Mouse (Mus musculus) lung, embryonic 16.5 days (tissue): ENCODE results near the gene Uqcc2. TPM values are rescaled to one million over a fixed set of nuclear protein-coding genes. Genes with fewer than 3 reads are reported as not detected.

Experiments
- ATAC-seq: fragments of 200-750 bp; cut with Nextera tagmentation; 2 replicates; pipeline ENCODE4 v1.8.0; 2017; ENCODE audit warnings: low read depth, mild to moderate bottlenecking, moderate library complexity
- H3K27ac ChIP-seq: fragments of 300-500 bp; sonication (generic); 2 replicates; pipeline ENCODE4 v1.5.1; 2014; ENCODE audit warnings: mild to moderate bottlenecking, control low read depth, low read length
- H3K27me3 ChIP-seq: fragments of 300-500 bp; sonication (generic); 2 replicates; pipeline ENCODE4 v1.6.1; 2014; ENCODE audit warnings: low read depth, low read length, mixed read lengths; ENCODE audit not compliant: control insufficient read depth, insufficient read depth
- H3K36me3 ChIP-seq: fragments of 300-500 bp; sonication (generic); 2 replicates; pipeline ENCODE4 v1.6.1; 2014; ENCODE audit warnings: low read length; ENCODE audit not compliant: control insufficient read depth, insufficient read depth
- H3K4me1 ChIP-seq: fragments of 300-500 bp; sonication (generic); replicated peaks from 2 replicates; pipeline ENCODE4 v1.6.1; 2014; ENCODE audit warnings: low read length, mixed read lengths; ENCODE audit not compliant: control insufficient read depth, insufficient read depth
- H3K4me2 ChIP-seq: fragments of 300-500 bp; sonication (generic); 2 replicates; pipeline ENCODE4 v1.6.1; 2014; ENCODE audit warnings: low read depth, low read length, control low read depth
- H3K4me3 ChIP-seq: fragments of 300-500 bp; sonication (generic); 2 replicates; pipeline ENCODE4 v1.5.1; 2014; ENCODE audit warnings: mild to moderate bottlenecking, low read length, control low read depth
- H3K9ac ChIP-seq: fragments of 300-500 bp; sonication (generic); 2 replicates; pipeline ENCODE4 v1.6.1; 2014; ENCODE audit warnings: low read length, control low read depth
- H3K9me3 ChIP-seq: fragments of 300-500 bp; sonication (generic); 2 replicates; pipeline ENCODE4 v1.6.1; 2016; ENCODE audit warnings: low read length; ENCODE audit not compliant: control insufficient read depth
- WGBS: fragments of 180-500 bp; shearing (Covaris S2); extraction: QIAGEN DNeasy Blood & Tissue Kit; methylation state at CpG from one replicate; pipeline ENCODE4 v1.1.7; 2014; 5-methylcytosine and 5-hydroxymethylcytosine counted together
- polyA plus RNA-seq: library from polyadenylated mRNA; unstranded; fragments of >200 nt; fragmentation: Nextera tagmentation; extraction: Ambion mirVana; gene quantifications from 2 replicates; pipeline ENCODE4 v1.2.1, GENCODE M21; 2015

The Uqcc2 gene
- polyA plus RNA-seq, 1 experiment from 2014 or later: 255 TPM

DNA sequence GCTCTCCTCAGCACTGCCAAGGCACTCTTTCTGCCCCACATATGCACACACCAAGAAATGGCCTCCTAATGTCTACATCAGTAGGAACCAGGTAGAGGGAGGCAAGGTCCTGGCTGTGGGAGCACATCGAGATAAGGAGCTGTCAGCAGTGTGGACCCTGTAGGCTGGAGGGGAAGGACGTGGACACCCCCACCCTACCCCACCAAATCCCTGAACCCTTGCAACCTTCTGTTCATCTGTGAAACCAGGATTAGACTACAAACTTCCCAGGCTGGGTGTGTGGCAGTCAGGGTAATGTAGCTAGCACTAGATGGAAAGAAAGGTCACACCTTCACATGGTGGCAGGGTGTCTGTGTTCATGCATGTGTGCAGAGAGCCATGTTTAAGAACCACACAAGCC is 10.6 kb downstream of the Uqcc2 start:
- Histone ChIP-seq H3K4me1 (peaks cover 2% of the 10 kb centered on the region; the same call in 1 of the 2 replicates), H3K27me3 (no peaks in the 10 kb centered on the region), H3K36me3 (peaks cover 14% of the 10 kb centered on the region), H3K9me3 (no peaks in the 10 kb centered on the region), H3K4me3 (no peak overlapping the region), H3K9ac (no peak overlapping the region), H3K4me2 (no peak overlapping the region), H3K27ac (no peak overlapping the region)
- 91% methylated on average over 2 of the region's 2 CpGs for WGBS
- no peak for ATAC-seq

DNA sequence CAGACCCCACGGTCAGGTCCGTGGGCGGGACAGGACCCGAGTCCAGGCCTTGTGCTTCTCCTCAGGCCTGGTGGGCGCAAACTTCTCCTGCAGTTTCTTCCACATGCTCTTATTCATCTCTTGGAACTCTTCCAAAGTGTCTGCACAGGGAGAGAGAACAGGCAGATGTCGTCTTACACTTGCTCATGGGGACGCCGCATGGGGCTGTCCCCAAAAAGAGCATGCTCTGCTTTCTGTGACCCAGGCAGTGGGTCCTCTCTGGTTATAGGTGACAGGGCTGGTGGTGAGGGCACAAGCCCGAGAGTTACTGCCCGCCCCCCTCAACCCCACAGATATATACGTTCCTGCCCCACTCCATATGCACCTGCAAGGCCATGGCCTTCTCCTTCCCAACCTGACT is 11.0 kb downstream of the Uqcc2 start:
- 81% methylated on average over 11 of the region's 11 CpGs for WGBS
- Histone ChIP-seq H3K9me3 (no peaks in the 10 kb centered on the region), H3K9ac (no peak overlapping the region), H3K27me3 (no peaks in the 10 kb centered on the region), H3K4me1 (peaks cover 2% of the 10 kb centered on the region; the same call in 1 of the 2 replicates), H3K27ac (no peak overlapping the region), H3K4me3 (no peak overlapping the region), H3K36me3 (peaks cover 16% of the 10 kb centered on the region), H3K4me2 (no peak overlapping the region)
- no peak for ATAC-seq

- Histone ChIP-seq H3K36me3 (peaks cover 16% of the 10 kb centered on the region), H3K4me2 (no peak overlapping the region), H3K27me3 (no peaks in the 10 kb centered on the region), H3K4me3 (no peak overlapping the region), H3K4me1 (peaks cover 2% of the 10 kb centered on the region; the same call in 1 of the 2 replicates), H3K27ac (no peak overlapping the region), H3K9me3 (no peaks in the 10 kb centered on the region), H3K9ac (no peak overlapping the region)
- no peak for ATAC-seq
- WGBS: 79% methylated on average over 7 of the region's 7 CpGs
Observed at GRCm38 (mm10) chr17:27121781-27122180, 11.9 kb downstream of the Uqcc2 start.

- no peak for ATAC-seq
- H3K36me3 ChIP-seq: peaks cover 18% of the 10 kb centered on the region
- no peak overlapping the region for H3K4me3 ChIP-seq
- no peak overlapping the region for H3K4me2 ChIP-seq
- H3K9ac ChIP-seq: no peak overlapping the region
- H3K9me3 ChIP-seq: no peaks in the 10 kb centered on the region
- peaks cover 2% of the 10 kb centered on the region; the same call in 1 of the 2 replicates for H3K4me1 ChIP-seq
- no peak overlapping the region for H3K27ac ChIP-seq
- H3K27me3 ChIP-seq: no peaks in the 10 kb centered on the region
- WGBS: 58% methylated on average over 14 of the region's 14 CpGs
Observed at GRCm38 (mm10) chr17:27121266-27121665, 12.4 kb downstream of the Uqcc2 start.

DNA sequence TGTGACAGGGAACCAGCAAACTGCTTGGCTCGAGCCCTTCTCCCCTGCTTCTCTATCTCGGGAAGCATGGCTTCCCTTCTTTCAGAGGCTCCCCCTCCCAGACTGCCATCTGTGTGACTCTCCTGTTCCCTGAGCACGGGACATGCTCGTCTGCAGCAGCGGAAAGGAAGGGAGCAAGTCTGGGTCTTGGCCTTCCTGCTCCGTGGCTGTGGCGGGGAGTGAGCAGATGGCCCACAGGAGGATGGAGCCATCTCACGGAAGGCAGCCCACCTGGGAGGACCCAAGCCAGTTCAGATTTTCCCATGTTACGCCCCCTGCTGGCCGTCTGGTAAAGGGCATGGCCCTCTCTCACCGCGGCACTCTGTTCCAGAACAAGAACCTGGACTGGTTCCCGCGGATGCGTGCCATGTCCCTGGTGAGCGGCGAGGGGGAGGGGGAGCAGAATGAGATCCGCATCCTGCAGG is 13.1 kb downstream of the Uqcc2 start:
- Histone ChIP-seq H3K9me3 (no peaks in the 10 kb centered on the region), H3K4me1 (peaks cover 2% of the 10 kb centered on the region; the same call in 1 of the 2 replicates), H3K27me3 (no peaks in the 10 kb centered on the region), H3K27ac (no peak overlapping the region), H3K4me3 (no peak overlapping the region), H3K9ac (no peak overlapping the region), H3K36me3 (peaks cover 20% of the 10 kb centered on the region), H3K4me2 (no peak overlapping the region)
- no peak for ATAC-seq
- 11% methylated on average over 18 of the region's 18 CpGs for WGBS

- Histone ChIP-seq H3K9ac (no peak overlapping the region), H3K4me1 (no peaks in the 10 kb centered on the region; the same call in 1 of the 2 replicates), H3K27me3 (no peaks in the 10 kb centered on the region), H3K27ac (no peak overlapping the region), H3K4me3 (no peak overlapping the region), H3K9me3 (no peaks in the 10 kb centered on the region), H3K4me2 (no peak overlapping the region), H3K36me3 (peaks cover 20% of the 10 kb centered on the region)
- 68% methylated on average over 8 of the region's 8 CpGs for WGBS
- ATAC-seq: no peak
Observed at GRCm38 (mm10) chr17:27119954-27120353, 13.8 kb downstream of the Uqcc2 start.

DNA sequence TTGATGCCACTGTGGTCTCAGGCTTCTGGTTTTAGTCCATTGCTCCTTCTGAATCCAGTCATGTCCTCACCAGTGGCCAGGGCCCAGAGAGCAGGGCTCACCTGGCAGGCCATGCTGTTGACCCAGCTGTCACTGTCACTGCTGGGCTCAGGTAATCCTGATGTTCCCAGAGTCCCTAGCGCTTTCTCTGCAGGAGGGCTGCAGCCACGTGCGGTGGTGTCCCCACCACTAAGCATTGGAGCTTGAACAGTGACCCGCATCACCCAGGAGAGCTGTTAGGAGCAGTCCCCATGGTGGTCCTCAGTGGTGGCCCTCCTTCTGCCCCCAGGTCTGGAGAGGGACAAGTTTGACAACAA is 14.2 kb downstream of the Uqcc2 start:
- Histone ChIP-seq H3K27me3 (no peaks in the 10 kb centered on the region), H3K9ac (no peak overlapping the region), H3K4me2 (no peak overlapping the region), H3K4me3 (no peak overlapping the region), H3K4me1 (no peaks in the 10 kb centered on the region; the same call in 1 of the 2 replicates), H3K9me3 (no peaks in the 10 kb centered on the region), H3K36me3 (peaks cover 22% of the 10 kb centered on the region), H3K27ac (no peak overlapping the region)
- ATAC-seq: no peak
- WGBS: 77% methylated on average over 4 of the region's 4 CpGs

GRCm38 (mm10) chr17:27118676-27119539 is 14.8 kb downstream of the Uqcc2 start:
- ATAC-seq: peak; percentile 37; the same call in 1 of the 2 replicates
- Histone ChIP-seq H3K9ac (no peak overlapping the region), H3K27me3 (no peaks in the 10 kb centered on the region), H3K36me3 (peaks cover 22% of the 10 kb centered on the region), H3K4me3 (no peak overlapping the region), H3K27ac (no peak overlapping the region), H3K9me3 (no peaks in the 10 kb centered on the region), H3K4me1 (no peaks in the 10 kb centered on the region; the same call in 1 of the 2 replicates), H3K4me2 (no peak overlapping the region)
- 77% methylated on average over 25 of the region's 25 CpGs for WGBS

DNA sequence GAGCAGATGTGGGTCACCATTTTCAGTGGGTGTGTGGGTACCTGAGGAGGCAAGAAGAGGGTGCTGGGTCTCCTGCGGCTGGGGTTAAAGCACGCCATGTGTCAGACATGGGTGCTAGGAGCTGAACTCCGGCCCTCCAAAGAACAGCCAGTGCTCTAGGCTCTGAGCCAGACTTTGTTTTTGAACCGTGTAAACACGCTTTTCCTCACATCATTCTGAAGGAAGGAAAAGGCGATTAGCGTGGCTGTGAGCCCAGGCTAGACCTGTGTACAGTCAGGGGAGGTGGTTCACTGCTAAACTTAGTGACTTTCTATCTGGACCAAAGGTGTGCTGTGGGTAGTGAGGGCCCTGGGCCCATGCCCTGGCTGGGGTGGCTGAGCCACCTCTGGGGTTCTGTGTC is 23.6 kb downstream of the Uqcc2 start:
- peaks cover 10% of the 10 kb centered on the region for H3K36me3 ChIP-seq
- H3K4me1 ChIP-seq: no peaks in the 10 kb centered on the region
- H3K27ac ChIP-seq: no peak overlapping the region; the same call in 1 of the 2 replicates
- WGBS: 57% methylated on average over 7 of the region's 7 CpGs
- no peaks in the 10 kb centered on the region for H3K9me3 ChIP-seq
- H3K27me3 ChIP-seq: no peaks in the 10 kb centered on the region
- H3K4me3 ChIP-seq: no peak overlapping the region
- H3K9ac ChIP-seq: no peak overlapping the region
- ATAC-seq: no peak
- no peak overlapping the region for H3K4me2 ChIP-seq
